Mouse (Mus musculus): ENCODE data around the gene Comt. TPM values are rescaled to one million over a fixed set of nuclear protein-coding genes. Genes with fewer than 3 reads are reported as not detected.
A peak's percentile ranks its signal among the peaks of the same experiment; 100 is the strongest.

The Comt gene
- polyA plus RNA-seq, 1 experiment from 2014 or later: 83.5 TPM

GRCm38 (mm10) chr16:18400472-18401216 lies 26.0 kb downstream of the Comt start:
- 58% methylated on average over 7 of the region's 7 CpGs for WGBS
- H3K4me1 ChIP-seq: peaks cover 57% of the 10 kb centered on the region
- H3K4me3 ChIP-seq: no peak overlapping the region
- no peaks in the 10 kb centered on the region for H3K9me3 ChIP-seq
- H3K27ac ChIP-seq: peak overlapping the region; percentile 70
- peak; percentile 90 for DNase-seq (ENCODE audit: low spot score)
- H3K36me3 ChIP-seq: peaks cover 82% of the 10 kb centered on the region
- 0 out of 2 replicates have a peak, but pooled peaks cover 4% of the 10 kb centered on the region for H3K27me3 ChIP-seq (ENCODE audit: insufficient read depth, poor library complexity, severe bottlenecking)

- H3K4me1 ChIP-seq: peaks cover 60% of the 10 kb centered on the region
- H3K36me3 ChIP-seq: peaks cover 76% of the 10 kb centered on the region
- 74% methylated on average over 9 of the region's 9 CpGs for WGBS
- H3K27ac ChIP-seq: peak overlapping the region; percentile 70
- 0 out of 2 replicates have a peak, but pooled peaks cover 4% of the 10 kb centered on the region for H3K27me3 ChIP-seq (ENCODE audit: insufficient read depth, poor library complexity, severe bottlenecking)
- no peak for DNase-seq (ENCODE audit: low spot score)
- H3K9me3 ChIP-seq: no peaks in the 10 kb centered on the region
- H3K4me3 ChIP-seq: no peak overlapping the region
Measured at GRCm38 (mm10) chr16:18400028-18400427, 26.6 kb downstream of the Comt start.

DNA sequence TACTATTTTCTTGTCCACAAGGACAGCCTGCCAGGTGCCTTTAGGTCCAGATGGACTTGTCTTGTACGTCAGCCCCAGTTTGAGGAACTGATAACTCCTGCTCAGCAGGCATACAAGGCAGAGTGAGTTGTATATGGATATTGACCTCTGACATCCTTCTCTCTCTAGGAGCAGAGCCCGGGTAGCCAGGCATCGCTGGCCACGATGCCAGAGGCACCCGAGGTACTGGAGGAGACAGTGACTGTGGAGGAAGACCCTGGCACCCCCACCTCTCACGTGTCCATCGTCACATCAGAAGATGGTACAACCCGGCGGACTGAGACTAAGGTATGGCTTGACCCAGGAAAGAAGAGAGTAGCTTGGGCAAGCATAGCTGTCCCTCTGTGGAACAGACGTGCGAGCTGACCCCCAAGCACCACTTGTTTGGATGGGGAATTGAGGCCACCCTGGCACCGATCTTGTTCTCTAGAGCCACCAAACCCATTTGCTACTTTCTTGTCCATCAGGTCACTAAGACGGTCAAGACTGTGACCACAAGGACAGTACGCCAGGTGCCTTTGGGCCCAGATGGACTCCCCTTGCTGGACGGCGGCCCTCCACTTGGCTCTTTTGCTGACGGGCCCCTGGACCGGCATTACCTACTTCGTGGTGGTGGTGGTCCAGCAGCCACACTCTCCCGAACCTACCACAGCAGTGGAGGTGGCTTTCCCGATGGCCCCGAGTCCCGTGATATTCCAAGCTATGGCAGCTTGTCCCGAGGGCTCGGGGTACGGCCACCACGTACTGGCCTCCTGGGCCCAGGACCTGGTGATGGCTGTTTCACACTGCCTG lies 29.6 kb downstream of the Comt start:
- H3K4me3 ChIP-seq: no peak overlapping the region
- H3K27me3 ChIP-seq (ENCODE audit: insufficient read depth, poor library complexity, severe bottlenecking): 0 out of 2 replicates have a peak, but pooled peaks cover 4% of the 10 kb centered on the region
- peak overlapping the region; percentile 88 for H3K27ac ChIP-seq
- peaks cover 46% of the 10 kb centered on the region for H3K36me3 ChIP-seq
- peaks cover 87% of the 10 kb centered on the region for H3K4me1 ChIP-seq
- DNase-seq (ENCODE audit: low spot score): no peak
- no peaks in the 10 kb centered on the region for H3K9me3 ChIP-seq
- 94% methylated on average over 27 of the region's 27 CpGs for WGBS

DNA sequence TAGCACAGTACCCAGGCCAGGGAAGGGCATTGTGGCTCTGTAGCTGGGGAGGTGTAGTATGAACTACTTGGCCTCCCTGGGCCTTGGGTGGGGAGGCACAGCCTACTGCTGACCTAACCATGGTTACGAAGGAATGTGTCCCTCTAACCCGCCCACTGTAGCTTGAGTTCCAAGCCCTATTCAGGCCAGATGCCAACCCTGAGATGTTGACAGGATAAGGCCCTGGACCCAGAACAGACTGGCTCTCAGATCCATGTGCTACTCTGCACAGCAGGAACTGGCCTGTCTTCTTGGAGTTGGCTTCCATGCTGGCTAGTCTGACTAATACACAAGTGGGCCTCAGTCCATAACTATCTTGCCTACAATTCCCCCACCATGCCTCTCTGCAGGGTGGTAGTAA lies 30.5 kb downstream of the Comt start:
- H3K4me1 ChIP-seq: peaks cover 79% of the 10 kb centered on the region

DNA sequence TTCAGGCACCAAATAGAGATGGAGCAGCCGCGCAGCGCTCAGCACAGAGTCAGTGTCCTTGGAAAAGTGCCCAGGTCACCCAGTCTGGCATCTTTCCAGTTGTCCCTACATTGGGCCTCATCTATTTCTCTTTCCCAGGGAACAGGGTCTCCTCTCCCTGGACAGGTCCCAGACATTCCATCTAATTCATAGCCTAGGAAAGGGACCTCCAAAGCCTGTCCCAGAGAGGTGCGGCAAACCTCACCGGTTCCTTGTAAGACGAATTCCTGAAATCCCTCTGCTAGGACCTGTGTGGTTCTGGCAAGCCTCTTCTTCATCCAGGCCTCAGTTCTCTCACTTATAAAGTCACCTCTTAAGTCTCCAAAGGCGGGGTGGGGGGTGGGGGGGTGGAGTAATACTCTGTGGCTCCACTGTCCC lies 31.0 kb downstream of the Comt start:
- H3K27ac ChIP-seq: peak overlapping the region; percentile 88
- H3K4me1 ChIP-seq: peaks cover 74% of the 10 kb centered on the region
- 0 out of 2 replicates have a peak, but pooled peaks cover 4% of the 10 kb centered on the region for H3K27me3 ChIP-seq (ENCODE audit: insufficient read depth, poor library complexity, severe bottlenecking)
- no peaks in the 10 kb centered on the region for H3K9me3 ChIP-seq
- 26% methylated on average over 6 of the region's 7 CpGs for WGBS
- H3K4me3 ChIP-seq: peak overlapping the region; percentile 8; the same call in 1 of the 2 replicates
- H3K36me3 ChIP-seq: peaks cover 39% of the 10 kb centered on the region
- no peak for DNase-seq (ENCODE audit: low spot score)

More for the DNA sequence above, 30.5 kb downstream of the Comt start:
- peak overlapping the region; percentile 8; the same call in 1 of the 2 replicates for H3K4me3 ChIP-seq
- peaks cover 40% of the 10 kb centered on the region for H3K36me3 ChIP-seq
- no peak for DNase-seq (ENCODE audit: low spot score)
- H3K27me3 ChIP-seq (ENCODE audit: insufficient read depth, poor library complexity, severe bottlenecking): 0 out of 2 replicates have a peak, but pooled peaks cover 4% of the 10 kb centered on the region
- no peaks in the 10 kb centered on the region for H3K9me3 ChIP-seq
- WGBS: 71% methylated on average over 2 of the region's 2 CpGs
- peak overlapping the region; percentile 88 for H3K27ac ChIP-seq

GRCm38 (mm10) chr16:18394777-18395619 lies 31.7 kb downstream of the Comt start:
- 19% methylated on average over 11 of the region's 11 CpGs for WGBS
- Histone ChIP-seq H3K4me1 (peaks cover 67% of the 10 kb centered on the region), H3K4me3 (peak overlapping the region; percentile 10), H3K9me3 (no peaks in the 10 kb centered on the region), H3K27ac (peak overlapping the region; percentile 88), H3K27me3 (ENCODE audit: insufficient read depth, poor library complexity, severe bottlenecking) (0 out of 2 replicates have a peak, but pooled peaks cover 5% of the 10 kb centered on the region), H3K36me3 (peaks cover 33% of the 10 kb centered on the region)
- DNase-seq (ENCODE audit: low spot score): peak; percentile 89

DNA sequence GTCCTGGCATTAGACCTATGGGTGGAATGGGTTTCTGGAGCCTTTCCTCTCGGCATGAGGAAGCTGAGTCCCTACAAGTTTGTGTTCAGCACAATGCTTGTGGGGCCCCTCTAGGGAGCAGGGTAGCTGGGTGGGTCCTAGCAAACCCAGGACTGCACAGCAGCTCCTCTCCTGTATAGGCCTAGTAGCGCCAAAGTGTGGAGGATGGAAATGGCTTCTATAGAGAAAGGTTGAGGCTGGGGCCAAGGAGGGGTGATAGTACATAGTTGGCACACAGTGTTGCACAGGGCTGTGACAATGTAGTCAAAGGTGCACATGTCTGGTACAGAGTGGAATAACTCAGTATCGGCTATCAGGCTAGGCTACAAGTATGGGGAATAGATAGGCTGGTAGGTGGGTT lies 32.6 kb downstream of the Comt start:
- Histone ChIP-seq H3K27ac (peak overlapping the region; percentile 92), H3K4me3 (peak overlapping the region; percentile 71; the same call in 1 of the 2 replicates)
- 85% methylated on average over 3 of the region's 3 CpGs for WGBS

GRCm38 (mm10) chr16:18393595-18393994 lies 33.1 kb downstream of the Comt start:
- H3K36me3 ChIP-seq: peaks cover 19% of the 10 kb centered on the region
- H3K27ac ChIP-seq: peak overlapping the region; percentile 92
- no peak for DNase-seq (ENCODE audit: low spot score)
- 59% methylated on average over 5 of the region's 5 CpGs for WGBS
- H3K4me3 ChIP-seq: peak overlapping the region; percentile 71
- peaks cover 63% of the 10 kb centered on the region for H3K4me1 ChIP-seq
- 0 out of 2 replicates have a peak, but pooled peaks cover 10% of the 10 kb centered on the region for H3K27me3 ChIP-seq (ENCODE audit: insufficient read depth, poor library complexity, severe bottlenecking)
- H3K9me3 ChIP-seq: no peaks in the 10 kb centered on the region

More for the DNA sequence above, 32.6 kb downstream of the Comt start:
- Histone ChIP-seq H3K27me3 (ENCODE audit: insufficient read depth, poor library complexity, severe bottlenecking) (0 out of 2 replicates have a peak, but pooled peaks cover 10% of the 10 kb centered on the region), H3K4me1 (peaks cover 62% of the 10 kb centered on the region), H3K9me3 (no peaks in the 10 kb centered on the region), H3K36me3 (peaks cover 23% of the 10 kb centered on the region)
- no peak for DNase-seq (ENCODE audit: low spot score)

GRCm38 (mm10) chr16:18392469-18393426 lies 33.9 kb downstream of the Comt start:
- H3K4me3 ChIP-seq: peak overlapping the region; percentile 71
- H3K27ac ChIP-seq: peak overlapping the region; percentile 92
- H3K4me1 ChIP-seq: peaks cover 68% of the 10 kb centered on the region
- H3K27me3 ChIP-seq (ENCODE audit: insufficient read depth, poor library complexity, severe bottlenecking): 0 out of 2 replicates have a peak, but pooled peaks cover 6% of the 10 kb centered on the region
- no peaks in the 10 kb centered on the region for H3K9me3 ChIP-seq
- WGBS: under 1% methylated on average over 63 of the region's 63 CpGs
- H3K36me3 ChIP-seq: peaks cover 10% of the 10 kb centered on the region
- peak; percentile 95 for DNase-seq (ENCODE audit: low spot score)

GRCm38 (mm10) chr16:18391728-18392127 lies 34.9 kb downstream of the Comt start:
- Histone ChIP-seq H3K27ac (no peak overlapping the region), H3K36me3 (peaks cover under 1% of the 10 kb centered on the region; the same call in 1 of the 2 replicates), H3K4me3 (no peak overlapping the region), H3K4me1 (peaks cover 72% of the 10 kb centered on the region), H3K27me3 (ENCODE audit: insufficient read depth, poor library complexity, severe bottlenecking) (0 out of 2 replicates have a peak, but pooled peaks cover 6% of the 10 kb centered on the region), H3K9me3 (no peaks in the 10 kb centered on the region)
- DNase-seq (ENCODE audit: low spot score): no peak
- WGBS: 76% methylated on average over 3 of the region's 3 CpGs

DNA sequence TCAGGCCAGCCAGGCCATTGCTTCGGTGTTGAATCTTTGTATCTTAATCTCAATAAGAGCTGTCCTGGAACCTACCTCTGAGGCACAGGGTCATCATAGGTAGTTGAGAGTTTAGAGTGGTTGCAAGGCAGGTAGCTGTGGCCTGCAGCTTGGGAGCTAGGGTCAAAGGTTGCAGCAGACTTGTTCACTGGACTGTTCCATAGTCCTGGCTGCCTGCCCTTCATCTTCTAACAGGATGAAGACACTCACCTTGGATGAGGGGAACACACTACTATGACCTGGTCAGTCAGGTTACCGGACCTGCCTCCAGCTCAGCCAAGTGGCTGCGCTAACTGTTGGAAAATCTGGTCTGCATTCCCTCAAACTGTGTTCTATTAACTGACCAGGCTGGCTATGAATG lies 35.5 kb downstream of the Comt start:
- no peak overlapping the region for H3K4me3 ChIP-seq
- no peak overlapping the region for H3K27ac ChIP-seq
- no peaks in the 10 kb centered on the region for H3K9me3 ChIP-seq
- 0 out of 2 replicates have a peak, but pooled peaks cover 6% of the 10 kb centered on the region for H3K27me3 ChIP-seq (ENCODE audit: insufficient read depth, poor library complexity, severe bottlenecking)
- peaks cover 67% of the 10 kb centered on the region for H3K4me1 ChIP-seq
- H3K36me3 ChIP-seq: no peaks in the 10 kb centered on the region
- no peak for DNase-seq (ENCODE audit: low spot score)
- WGBS: 94% methylated on average over 3 of the region's 3 CpGs

Measured in heart, embryonic 10.5 days (tissue).